Mouse (Mus musculus) fibroblast of lung, adult 2 months (primary cell): ENCODE results near the gene Slc38a3.

ENCODE experiments used
- DNase-seq: peaks from one replicate; pipeline ENCODE4 v3.0.0-alpha.2; 2011; ENCODE audit warnings: low read depth

Gene Slc38a3

GRCm38 (mm10) chr9:107634406-107635278 is 34.7 kb downstream of the Slc38a3 start:
- DNase-seq, result no peak

DNA sequence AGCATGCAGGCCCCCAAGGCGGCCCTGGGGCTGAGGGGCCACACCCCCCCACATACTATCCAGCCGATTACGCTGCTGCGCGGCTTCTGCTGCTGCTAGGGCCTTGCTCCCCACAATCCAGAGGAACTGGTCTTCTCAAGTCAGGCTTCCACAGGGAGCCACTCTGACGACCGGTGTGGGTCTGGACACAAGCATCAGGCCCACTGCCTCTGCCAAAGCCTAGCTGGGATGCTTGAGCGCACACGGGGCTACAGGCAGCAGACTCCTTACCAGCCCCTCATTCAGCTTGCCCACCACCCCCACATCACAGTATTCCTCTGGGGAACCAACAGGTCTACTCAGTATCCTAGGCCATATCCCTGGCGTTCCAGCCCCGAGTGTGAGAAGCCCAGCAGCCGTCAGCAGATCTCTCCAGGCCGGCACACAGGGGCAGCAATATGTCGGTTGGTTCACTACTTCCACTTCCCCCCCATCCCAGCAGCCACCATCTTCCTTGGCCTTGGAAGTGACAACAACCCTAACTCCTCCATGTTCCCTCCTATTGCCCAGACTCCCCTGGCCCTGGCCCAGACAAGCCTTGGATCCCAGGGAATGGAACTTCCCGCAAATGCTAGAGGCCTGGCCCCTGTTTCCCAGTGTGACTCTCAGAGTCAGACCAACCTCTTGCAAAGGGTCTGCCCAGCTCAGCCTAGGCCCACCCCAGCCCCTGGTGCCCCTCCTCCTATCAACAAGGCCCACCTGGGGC is 35.5 kb downstream of the Slc38a3 start:
- no peak for DNase-seq

GRCm38 (mm10) chr9:107633091-107633660 is 36.2 kb downstream of the Slc38a3 start:
- DNase-seq, result no peak

DNA sequence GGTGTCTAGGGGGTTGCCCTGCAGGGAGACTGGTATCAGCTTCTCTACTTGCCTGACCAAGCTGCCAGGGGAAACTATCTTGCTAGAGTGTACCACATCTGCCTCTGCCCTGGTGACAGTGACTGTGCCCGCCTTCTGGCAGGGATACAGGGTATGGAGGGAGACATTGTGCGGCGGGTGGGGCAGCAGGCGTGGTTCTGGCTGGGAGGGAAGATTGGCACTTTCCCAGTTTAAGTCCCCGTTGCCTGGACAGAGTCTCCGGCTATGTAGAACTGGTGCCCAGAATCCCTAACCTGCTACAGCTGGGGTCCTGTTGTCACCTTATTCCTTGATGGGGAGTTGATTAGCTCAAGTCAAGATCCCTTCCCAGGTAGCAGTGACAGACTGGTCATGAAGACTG is 36.9 kb downstream of the Slc38a3 start:
- DNase-seq, result no peak

GRCm38 (mm10) chr9:107631861-107632260 is 37.5 kb downstream of the Slc38a3 start:
- no peak for DNase-seq

- no peak for DNase-seq
These were observed 38.0 kb downstream of the Slc38a3 start for GRCm38 (mm10) chr9:107631311-107631826.

GRCm38 (mm10) chr9:107630576-107630975 is 38.8 kb downstream of the Slc38a3 start:
- DNase-seq, result no peak

DNA sequence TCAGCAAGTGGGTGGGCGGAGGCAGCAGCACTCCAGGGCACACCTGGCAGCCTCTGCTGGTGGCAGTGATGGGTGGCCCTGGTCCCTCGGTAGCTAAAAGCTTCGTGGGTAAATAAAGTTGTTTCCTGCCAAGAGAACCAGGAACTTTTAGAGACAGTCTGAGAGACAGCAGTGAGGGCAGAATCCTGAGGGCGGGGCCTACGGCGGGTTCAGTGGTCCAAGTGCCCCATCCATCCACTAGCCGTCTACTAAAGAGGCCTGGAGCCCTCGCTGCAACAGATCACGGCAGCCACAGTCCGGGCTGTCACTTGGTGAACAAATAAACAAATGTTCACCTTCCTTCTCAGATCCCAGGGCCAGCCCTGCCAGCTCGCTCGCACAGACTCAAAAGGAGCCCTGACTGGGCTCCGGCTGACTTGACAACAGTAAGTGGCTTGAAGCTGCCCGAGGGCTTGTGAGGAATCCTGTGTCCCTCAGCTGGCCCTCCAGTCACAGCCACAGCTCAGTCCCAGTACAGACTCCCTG is 39.4 kb downstream of the Slc38a3 start:
- DNase-seq, result no peak

GRCm38 (mm10) chr9:107629411-107629730 is 40.0 kb downstream of the Slc38a3 start:
- DNase-seq, result no peak

DNA sequence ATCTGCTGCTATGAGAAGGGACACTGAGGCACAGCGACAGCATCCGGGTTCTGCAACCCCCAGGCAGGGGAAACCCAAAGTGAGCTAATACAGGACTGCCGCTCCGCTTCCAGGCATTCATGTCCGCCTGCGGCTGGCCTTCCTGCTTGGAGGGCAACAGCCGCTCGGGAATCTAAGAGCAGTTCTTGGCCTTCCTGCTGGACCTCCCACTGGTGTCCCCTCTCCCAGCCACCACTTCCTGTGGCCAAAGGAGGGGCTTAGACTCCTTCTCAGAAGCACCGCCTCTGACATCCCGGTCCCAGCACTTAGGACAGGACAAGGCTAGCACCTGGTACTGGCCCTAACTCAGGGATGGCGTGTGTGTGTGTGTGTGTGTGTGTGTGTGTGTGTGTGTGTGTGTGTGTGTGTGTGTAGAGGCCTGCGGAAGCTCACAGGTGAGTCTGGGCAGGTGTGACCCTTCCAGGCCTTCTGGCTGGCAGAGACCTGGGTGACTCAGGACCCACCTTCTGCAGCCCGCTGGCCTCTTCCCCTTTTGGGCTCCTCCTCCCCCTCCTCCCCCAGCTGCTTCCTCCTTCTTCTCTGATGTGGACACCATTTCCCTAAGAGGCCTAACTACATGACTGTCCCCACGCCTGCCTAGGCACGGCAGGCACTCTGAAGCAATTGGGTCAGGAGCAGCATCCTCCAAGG is 40.5 kb downstream of the Slc38a3 start:
- no peak for DNase-seq

DNA sequence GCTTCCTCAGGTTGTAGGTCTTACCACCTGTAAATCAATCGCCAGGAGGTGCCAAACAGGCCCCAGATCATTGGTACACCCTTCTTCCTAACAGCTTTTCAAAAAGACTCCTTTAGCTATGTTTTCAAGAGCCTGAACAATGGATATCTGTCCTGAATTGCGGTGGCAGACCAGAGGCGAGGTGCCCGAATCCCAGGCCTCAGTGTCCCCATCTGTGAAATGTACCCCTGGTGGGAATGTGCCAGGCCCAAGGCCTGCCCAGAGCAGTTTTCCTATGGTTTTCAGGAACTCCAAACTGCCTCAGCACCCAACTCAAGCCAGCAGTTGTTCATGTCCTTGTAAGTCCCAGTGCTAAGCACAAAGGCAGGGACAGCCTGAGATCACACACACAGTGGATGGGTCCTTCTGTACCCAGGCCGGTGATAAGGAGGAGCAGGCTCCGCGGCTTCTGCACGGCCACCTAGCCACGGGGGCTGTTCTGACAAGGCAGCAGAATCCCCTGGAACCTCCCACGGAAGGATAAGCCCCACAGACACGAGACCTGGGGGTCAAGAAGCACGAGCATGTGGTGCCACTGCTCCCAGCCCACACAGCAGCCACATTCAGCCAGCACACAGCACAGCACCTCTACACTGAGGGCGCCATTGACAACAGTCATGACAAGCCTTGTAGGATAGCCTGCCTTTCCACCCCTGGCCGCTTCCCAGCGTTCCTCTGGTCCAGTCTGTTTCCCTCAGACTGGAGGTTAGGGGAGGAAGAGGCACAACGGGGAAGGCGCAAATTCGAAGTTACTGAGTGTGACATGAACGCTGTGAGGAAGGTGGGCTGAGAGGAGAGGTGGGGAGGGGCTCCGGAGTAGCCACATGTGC is 41.7 kb downstream of the Slc38a3 start:
- no peak for DNase-seq

DNA sequence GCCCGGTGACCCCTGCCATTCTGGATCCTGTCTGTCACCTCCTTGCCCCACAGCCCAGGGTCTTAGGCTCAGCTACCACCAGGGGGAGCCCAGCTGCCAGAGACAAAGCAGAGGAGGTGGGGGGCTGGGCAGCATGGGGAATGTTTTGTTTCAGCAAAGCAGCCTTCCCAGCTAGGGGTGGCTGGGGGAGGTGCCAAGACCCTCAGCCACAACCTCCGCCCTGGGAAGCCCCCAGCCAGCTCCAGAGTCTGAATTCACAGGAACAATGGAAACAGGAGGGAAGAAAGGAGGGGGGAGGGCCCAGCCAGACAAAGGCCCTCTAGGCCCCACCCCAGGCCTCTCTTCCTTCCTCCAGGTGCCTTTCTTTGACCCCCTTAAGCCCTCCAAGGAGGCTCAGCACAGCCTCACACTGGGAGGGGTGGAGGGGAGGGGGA is 42.5 kb downstream of the Slc38a3 start:
- no peak for DNase-seq

DNA sequence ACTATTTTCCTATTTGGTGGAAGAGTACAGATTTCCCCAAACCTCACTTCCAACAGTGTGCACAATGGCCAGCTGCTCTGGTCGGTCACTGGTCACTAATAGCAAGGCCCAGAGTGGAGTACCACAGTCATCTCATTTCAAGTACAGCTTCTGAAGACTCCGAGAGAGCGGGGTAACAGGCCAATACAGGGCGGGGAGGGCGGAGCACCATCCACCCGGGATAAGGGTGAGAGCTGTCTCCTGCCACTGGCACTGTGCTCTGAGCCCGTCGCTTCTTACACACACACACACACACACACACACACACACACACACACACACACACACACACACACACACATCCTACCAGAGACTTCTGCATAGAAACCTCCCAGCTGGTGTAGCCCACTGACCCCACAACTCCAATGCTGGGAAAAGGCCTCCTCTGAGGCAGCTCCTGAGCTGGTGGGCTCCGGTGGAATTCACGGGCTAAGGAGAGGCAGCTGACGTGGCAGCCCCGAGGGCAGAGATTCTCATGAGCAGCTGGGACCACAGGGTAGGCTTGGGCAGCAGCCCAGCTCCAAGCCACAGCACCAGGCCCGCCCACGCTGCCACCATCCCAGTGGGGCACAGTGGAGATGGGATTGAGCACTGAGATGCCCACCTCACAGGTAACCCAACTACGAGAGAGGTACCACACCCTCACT is 43.0 kb downstream of the Slc38a3 start:
- no peak for DNase-seq

GRCm38 (mm10) chr9:107625351-107626128 is 43.8 kb downstream of the Slc38a3 start:
- DNase-seq, result no peak

DNA sequence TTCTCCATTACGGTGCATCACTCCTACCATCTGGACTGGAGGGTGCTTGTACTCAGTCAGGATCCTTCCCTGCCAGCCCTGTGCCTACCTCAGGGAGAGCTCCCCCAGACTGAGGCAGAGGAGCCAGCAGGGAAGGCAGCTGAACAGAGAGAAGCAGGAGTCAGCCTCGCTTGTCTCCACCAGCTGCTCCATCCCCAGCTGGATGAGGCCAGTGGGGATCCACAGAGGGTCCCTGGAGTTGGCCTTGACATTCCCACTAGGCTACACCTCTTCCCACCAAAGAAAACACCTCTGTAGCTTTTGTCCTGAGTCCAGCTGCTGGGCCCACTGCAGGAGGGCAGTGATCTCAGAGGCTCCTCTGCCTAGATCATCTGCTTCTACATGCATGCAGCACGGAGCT is 44.4 kb downstream of the Slc38a3 start:
- DNase-seq, result no peak

- DNase-seq, result no peak
These were observed 44.8 kb downstream of the Slc38a3 start for GRCm38 (mm10) chr9:107624539-107624938.

GRCm38 (mm10) chr9:107620954-107621353 is 48.4 kb downstream of the Slc38a3 start:
- DNase-seq, result no peak

DNA sequence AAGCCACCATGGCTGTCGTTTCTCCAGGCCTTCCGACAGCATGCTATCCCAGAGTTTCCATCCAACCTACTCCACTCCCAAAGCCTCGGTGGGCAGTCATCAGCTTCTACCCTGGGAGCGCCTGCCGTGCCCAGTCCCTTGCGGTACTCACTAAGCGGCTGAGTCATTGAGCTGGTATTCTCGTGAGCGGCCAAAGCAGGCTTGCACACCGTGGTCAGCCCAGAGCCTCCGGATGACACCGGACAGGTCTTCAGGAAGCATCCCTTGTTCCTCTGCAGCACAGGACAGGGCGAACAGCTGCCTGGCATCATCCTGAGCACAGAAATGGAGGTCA is 49.8 kb downstream of the Slc38a3 start:
- DNase-seq, result no peak

- DNase-seq, result no peak
These were observed 50.4 kb downstream of the Slc38a3 start for GRCm38 (mm10) chr9:107618778-107619545.
